Mouse (Mus musculus) adrenal gland, postnatal 25 days (tissue): ENCODE measurements around the gene Pla1a. TPM values are rescaled to one million over a fixed set of nuclear protein-coding genes. Genes with fewer than 3 reads are reported as not detected.
A peak's percentile ranks its signal among the peaks of the same experiment; 100 is the strongest.
"Not testable (repeated sequence)": the region's sequence is repeated elsewhere in the genome, so short reads cannot be mapped to it uniquely, and the experiment has no call there.

Experiments
- DNase-seq: peaks from one replicate; pipeline ENCODE4 v3.0.0; 2021; ENCODE audit warnings: mixed read lengths
- total RNA-seq: library from RNA; stranded (reverse); gene quantifications from 2 replicates; pipeline ENCODE4 v1.2.3, GENCODE M21; 2021

Gene Pla1a
- total RNA-seq, 1 experiment from 2014 or later, result 37.4 TPM

DNA sequence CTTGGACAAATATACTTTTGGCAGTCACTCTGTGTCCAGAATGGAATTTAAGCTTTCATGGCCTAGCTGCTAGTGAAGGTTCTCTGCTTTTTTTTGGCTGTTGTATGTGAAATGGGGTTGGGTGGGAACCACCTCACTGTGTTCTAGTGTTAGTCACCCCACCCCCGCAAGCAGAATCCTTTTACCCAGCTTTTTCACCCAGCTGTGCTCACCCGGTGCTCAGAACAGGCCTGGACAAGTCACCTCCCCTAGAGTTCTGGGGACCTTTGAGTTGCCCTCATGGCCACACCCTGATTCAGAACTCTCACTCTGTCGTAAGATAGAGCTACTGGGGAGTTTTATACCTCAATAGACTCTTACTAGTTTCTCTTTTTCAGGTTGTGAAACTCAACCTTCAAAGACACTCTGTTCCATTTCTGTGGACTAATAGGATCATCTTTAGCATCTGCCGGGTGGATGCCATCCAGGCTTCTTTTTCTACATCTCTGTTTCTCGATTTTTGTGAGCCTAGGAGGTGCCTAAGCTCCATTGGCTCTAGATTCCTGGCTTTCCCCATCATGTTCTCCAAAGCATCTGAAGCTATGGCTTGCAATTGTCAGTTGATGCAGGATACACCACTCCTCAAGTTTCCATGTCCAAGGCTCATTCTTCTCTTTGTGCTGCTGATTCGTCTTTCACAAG lies 25.8 kb upstream of the Pla1a start:
- DNase-seq, result no peak

GRCm38 (mm10) chr16:38456812-38457567 lies 24.0 kb upstream of the Pla1a start:
- no peak for DNase-seq

GRCm38 (mm10) chr16:38455511-38456418 lies 22.8 kb upstream of the Pla1a start, which contains the start of gene Cd80:
Cd80 (plus strand) TSS chr16:38455561.
- DNase-seq, result no peak

- DNase-seq, result no peak
Measured at GRCm38 (mm10) chr16:38454533-38455254, 21.7 kb upstream of the Pla1a start.

DNA sequence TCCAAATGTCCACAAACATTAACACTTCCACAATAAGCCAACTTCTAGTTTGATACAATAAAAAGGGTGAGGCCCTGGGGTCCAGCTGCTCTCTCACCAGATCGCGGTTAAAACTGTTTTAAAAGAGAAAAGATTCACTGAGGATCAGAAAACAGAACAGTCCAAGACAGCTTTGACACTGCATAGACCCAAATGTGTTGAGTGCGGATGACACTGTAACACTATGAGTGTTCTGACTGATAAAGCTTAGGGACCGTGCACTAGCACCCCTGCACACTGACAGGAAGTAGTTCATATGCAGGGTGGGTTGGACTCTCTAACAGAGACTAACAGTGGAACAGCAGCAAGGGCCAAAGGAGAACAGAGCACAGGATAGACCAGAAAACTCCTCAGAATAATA lies 21.0 kb upstream of the Pla1a start:
- no peak for DNase-seq

- DNase-seq, result no peak
Measured at GRCm38 (mm10) chr16:38453203-38453553, 20.2 kb upstream of the Pla1a start.

DNA sequence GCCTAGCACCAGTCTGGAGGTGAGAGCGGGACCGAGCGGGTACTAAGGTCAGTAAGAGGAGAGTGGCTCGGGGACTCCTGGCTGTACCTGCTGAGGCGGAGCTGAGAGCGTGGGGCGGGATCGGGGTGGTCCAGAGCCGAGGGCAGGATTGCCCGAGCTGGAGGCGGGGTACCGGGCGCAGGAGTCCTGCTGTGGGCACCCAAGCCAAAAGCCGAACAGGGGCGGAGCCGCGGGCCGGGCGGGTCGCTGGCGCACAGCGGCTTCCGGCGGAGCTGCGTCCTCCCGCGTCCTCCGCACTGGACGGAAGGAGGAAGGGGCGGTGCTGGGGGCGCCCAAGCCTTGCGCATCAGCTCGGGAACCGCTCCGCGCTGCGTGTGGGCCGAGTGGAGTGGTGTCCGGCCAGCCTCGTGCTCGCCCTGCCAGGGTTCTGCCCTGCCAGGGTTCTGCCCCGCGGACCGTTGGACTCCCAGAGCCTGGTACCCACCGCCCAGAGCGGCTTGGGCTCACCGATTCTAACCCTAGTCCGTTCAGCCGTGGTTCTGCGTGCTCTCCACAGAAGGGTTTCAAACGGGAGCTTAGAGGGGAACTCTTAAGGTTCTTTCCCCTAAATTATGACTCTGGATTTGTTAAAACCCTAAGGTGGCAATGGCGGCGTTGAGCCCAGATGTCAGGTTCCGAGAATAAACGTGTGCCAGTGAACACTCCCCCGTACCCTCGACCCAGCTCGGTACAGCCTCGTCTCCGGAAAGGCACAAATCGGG lies 19.7 kb upstream of the Pla1a start, which contains the start of gene Adprh:
Gene Adprh (minus strand): TSS at position 262 of the 761 bp plus-strand sequence.
- DNase-seq, result peak; percentile 96

DNA sequence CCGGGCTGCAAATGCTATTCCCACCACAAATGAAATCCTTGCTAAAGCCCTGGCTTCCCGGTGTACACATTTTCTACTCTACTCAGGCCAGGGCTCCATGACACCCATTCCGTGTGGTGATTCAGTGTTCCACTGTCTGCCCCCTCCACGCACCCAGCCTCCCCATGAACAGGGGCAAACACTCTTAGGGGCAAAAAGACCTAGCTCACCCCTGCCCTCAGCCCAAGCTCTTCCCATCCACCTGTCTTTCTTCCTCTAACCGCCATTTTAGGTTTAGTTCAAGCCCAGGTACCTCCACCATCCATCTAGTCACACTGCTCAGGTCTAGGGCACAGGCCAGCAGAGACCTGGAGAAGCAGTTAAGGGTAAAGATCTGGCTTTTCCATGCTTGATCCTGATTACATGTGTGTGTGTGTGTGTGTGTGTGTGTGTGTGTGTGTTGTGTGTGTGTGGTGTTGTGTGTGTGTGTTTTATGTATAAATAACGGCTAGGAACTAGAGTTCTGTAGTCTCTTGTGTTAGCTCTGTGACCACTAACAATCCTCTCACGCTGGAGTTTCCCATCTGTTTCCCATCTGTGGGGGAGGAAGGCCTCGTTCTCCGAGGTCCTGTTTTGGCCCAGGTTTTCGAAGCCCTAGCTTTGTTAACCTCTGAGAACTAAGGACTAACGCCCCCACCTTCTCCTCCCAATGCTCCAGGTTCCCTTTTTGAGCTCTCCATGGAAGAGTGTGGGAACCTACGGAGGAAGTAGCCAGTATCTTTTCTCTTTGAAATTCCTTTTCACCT lies 18.7 kb upstream of the Pla1a start:
- DNase-seq, result no peak

DNA sequence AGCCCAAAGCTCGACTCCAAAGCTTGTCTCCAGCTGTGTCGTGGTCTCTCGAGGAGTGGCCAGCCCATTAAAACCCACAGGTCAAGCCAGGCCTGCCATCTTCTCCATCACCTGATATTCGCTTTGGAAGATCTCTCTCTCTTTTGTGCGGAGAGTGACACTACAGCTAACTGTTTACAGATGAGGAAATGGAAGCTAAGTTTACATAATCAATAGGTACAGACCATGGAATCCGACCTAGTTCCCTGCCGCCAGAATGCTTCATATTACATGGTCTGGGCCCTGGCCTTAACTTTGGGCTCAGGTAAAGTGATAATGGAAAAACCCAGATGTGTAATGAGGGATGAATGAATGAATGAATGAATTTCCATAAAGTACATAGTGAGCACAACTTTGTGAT lies 17.8 kb upstream of the Pla1a start:
- no peak for DNase-seq

DNA sequence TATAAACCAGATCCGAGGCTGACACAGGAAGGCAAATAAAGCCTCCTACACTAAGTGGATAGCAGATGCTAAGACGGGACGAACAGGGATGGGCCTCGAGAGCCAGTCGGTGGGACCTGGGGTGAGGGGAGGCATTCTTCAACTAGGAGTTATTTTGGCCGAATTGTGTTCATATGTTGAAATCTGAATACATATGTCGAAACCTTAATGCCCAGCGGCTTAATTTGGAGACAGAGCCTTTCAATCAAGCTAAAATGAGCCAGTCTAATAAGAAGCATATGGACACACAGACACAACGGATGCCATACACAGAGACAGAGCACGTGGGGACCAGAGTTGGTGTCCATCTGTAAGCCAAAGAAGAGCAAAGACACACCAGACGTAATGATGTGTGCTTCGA lies 15.5 kb upstream of the Pla1a start:
- DNase-seq, result no peak

- no peak for DNase-seq
Measured at GRCm38 (mm10) chr16:38447366-38447765, 14.4 kb upstream of the Pla1a start.

DNA sequence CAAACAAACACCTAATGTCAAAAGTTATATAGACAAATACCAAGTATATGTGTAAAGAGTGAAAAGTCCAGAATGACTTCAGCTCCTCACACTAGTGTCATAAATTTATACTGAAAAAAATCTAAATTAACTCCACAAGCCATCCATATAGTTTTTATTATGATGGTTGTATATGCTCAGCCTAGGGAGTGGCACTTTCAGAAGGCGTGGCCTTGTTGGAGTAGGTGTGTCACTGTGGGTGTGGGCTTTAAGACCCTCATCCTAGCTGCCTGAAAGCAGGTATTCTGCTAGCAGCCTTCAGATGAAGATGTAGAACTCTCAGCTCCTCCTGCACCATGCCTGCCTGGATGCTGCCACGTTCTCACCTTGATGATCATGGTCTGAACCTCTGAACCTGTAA lies 13.2 kb upstream of the Pla1a start:
- DNase-seq, result not testable (repeated sequence)

DNA sequence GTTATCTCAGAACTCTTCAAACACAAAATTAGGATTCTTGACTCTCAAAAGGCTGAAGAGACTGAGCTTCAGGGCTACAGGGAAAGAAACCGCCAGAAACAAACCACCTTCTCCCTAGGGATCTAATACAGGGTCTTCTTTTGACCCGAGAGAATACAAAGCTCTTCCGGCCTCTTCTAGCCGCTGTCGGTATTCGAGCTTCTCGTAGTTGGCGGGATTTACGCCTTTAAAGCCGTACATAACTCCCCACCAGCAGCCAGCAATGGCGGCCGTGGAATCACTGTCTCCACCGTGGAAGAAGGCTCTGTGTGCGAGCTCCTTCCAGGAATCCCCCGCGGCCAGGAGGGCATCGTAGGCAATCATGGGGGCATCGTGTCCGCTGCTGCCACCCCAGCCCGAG lies 12.6 kb upstream of the Pla1a start:
- no peak for DNase-seq

DNA sequence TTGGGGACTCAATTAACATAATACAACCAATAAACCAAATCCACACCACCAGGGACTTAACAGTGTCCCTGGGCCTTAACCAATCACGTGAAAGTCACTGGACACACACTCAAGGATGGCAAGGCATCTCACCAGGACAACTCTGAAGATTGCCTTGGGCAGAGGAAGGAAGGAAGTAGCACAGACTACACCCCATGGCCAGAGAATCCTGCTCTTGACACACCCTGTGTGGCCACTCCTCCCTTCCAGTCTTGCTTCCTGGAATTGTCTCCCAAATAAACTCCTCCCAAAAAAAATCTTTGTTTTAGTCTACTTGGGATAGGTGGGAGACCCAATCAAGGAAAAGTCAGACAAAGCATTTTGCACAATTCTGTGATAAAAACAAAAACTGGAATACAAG lies 12.1 kb upstream of the Pla1a start:
- DNase-seq, result no peak

- no peak for DNase-seq
Measured at GRCm38 (mm10) chr16:38443721-38444464, 10.9 kb upstream of the Pla1a start.

GRCm38 (mm10) chr16:38442216-38442615 lies 9.3 kb upstream of the Pla1a start:
- no peak for DNase-seq

DNA sequence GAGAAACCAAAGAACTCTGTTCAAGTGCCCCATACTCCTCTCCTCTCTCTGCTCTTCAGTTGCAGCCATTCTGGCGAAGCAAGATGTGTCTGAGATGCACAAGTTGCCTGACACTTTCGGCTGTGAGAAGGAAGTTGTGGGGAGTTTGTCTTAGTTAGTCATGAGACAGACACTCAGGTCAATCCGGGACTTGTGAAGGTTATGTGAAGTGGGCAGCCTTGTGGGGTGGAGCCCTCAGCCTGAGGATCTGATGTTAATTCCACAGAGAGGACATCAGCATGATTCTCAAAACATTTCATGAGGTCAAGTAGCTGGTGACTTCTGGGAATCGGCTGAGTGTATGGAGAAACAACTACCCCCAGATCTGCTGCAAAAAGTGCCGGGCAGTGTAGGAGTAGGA lies 8.7 kb upstream of the Pla1a start:
- no peak for DNase-seq

DNA sequence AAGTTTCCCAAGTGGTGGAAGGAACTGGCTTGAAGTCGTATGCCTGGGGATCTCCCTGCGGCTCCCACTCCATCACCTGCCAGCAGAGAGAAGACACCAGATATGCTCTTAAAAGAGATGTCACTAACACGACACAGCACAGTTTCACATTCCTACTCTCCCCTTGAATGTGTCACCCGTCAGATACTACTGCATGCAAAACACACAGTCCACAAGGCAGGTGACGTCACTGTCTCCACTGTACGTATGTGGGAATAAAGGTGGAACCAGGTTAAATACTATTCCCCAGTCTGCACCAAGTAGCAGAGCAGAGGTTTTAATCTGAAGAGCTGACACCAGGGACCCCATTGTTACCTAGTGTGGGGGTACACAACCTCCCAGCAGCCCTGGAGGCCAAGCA lies 7.5 kb upstream of the Pla1a start:
- no peak for DNase-seq

DNA sequence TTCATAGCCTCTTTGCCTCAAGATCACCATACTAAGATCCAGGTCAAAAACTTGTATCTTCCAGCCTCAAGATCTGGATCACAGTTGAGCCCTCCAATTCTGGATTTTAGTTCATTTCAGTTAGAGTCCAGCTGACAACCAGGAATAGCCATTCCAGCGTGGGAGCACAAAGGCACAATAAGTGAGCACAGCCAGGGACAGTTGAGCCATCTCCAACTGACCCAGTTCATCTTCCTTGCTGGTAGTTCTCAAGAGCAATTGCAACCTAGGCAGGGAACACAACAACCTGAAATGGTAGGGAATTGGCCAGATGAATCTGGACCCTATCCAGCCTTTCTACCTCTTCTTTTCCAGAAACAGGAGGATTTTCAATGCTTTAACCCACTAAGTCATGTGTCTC lies 6.2 kb upstream of the Pla1a start:
- no peak for DNase-seq

- no peak for DNase-seq
Measured at GRCm38 (mm10) chr16:38434295-38434795, 1.4 kb upstream of the Pla1a start.
